Mouse (Mus musculus) frontal cortex, adult (tissue): ENCODE measurements at regions not wholly inside any gene's neighbourhood (a gene's known extent, or its start where the extent isn't known, plus 50 kb on each side); places are given as distances from the start of the nearest gene placed in this dataset.

ENCODE experiments used
- ATAC-seq: cut with Nextera tagmentation; 2 replicates; pipeline ENCODE4 v1.9.2; 2017; ENCODE audit warnings: mild to moderate bottlenecking, moderate library complexity, mixed read lengths; ENCODE audit not compliant: low TSS enrichment

GRCm38 (mm10) chr11:31783506-31784063 lies 88.4 kb upstream of the Cpeb4 start:
- ATAC-seq = peak; percentile 22; the same call in 1 of the 2 replicates

DNA sequence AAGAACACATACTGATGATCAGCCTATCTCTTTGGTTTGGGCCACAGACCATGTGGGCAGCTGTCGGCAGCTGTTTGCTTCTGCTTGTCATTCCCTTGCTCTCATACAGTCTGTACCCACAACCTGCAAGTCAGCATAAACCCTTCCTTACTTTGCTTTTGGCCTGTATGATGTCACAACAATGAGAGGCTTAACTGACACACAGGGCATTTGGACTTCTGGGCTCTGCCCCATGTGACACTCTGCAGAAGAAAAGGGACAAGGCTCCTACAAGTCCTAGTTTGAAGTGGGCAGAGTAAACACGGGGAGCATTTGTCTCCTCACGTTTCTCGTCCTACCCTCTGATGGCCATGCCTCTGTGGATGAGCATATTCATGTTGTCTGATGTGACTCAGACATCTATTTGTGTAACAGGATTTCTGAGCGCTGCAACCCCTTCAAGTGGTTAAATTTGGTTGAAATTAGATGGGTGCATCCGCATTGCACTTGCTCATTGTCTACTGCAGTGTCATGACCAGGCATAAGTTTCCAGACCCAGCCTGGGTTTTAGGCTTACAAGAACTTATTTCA lies 87.6 kb upstream of the Cpeb4 start:
- ATAC-seq = peak; percentile 48; the same call in 1 of the 2 replicates

- ATAC-seq = no peak
These were observed 86.9 kb upstream of the Cpeb4 start for GRCm38 (mm10) chr11:31785160-31785559.

DNA sequence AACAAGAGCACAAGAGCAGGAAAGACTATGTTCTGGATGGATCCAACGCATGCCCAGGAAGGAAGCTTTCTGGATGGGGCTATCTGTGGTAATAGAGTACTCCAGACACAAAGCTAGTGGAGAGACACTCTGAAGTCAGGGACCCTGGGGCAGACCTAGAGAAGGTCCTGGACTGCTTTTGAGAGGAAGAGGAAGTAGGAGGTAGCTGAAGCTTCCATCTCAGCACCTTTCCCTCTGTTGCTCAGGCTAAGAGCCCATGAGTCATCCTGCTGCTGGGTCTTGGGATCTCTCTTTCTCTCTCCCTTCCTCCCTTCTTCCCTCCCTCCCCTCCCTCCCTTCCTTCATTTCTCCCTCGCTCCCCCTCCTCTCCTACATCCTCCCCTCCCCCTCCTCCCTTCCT lies 84.6 kb upstream of the Cpeb4 start:
- no peak; the same call in 1 of the 2 replicates for ATAC-seq

DNA sequence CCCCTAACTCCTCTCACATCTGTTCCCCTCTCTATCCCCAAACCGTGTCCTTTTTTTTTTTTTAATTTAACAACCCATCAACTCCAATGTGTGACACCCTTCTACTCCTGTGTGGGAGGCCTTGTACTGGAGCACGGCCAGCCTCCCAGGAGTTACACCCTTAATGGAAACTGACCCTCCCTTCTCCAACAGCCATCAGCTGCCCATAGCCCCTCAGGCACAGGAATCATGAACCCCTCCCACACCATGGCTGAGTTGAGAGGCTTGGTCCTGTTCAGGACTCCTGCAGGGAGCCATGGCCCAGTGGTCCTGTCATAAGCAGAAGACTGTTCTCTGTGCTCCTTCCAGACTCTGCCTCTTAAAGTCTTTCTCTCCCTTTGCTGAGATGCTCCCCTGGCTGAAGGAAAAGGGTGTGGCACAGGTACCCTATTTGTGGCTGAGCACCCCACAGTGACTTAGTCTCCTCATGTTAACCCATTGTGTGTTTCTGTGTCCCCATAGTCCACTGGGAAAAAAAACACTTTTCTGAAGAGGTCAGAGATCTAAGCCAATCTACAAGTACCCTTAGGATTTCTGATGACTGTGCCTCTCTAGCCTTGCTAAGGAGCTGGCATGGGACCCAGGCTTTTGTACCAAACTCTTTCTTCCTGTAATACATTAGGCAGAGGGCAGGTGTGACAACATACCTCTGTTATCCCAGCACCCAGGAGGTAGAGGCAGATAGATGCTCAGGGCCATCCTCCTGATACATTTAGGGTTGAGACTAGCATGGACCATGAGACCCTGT lies 83.9 kb upstream of the Cpeb4 start:
- ATAC-seq = no peak

DNA sequence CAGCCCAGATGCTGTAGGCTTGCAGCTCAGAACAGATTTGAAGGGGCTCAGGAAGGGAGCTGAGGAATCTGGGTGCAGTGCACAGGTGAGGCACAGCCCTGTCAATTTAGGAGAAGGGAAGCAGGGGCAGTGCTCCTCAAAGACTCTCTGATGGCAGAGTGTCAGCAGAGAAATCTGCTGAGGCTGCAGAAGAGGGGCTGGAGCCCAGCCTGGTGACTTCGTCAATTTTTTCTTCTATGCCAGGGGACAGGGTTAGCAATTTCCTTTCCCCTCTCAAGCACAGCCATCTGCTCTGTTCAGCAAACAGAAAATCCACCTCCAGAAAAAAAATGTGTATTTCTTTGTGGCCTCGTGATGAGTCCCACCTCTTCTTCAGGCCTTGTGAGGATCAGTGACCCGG lies 82.0 kb upstream of the Cpeb4 start:
- ATAC-seq = no peak

DNA sequence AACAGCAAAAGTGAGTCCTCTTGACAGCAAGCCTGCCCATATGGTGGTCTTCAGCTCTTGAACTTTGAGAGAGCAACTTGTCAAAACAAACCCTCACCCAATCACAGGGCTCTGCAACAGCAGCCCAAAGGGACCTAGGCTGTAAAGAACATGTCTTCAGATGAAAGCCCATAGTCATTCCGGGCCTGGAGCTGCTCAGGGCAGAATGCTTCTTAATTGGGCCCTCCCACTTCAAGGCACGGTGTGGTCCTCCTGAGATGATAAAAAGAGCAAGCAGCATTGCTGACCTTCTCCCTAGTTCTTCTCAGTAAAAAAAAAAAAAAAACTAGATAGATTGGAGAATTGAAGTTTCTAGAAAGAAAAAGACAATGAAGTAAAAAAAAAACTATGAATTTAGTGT lies 80.7 kb upstream of the Cpeb4 start:
- no peak for ATAC-seq

GRCm38 (mm10) chr11:31795084-31795483 lies 76.9 kb upstream of the Cpeb4 start:
- no peak for ATAC-seq

DNA sequence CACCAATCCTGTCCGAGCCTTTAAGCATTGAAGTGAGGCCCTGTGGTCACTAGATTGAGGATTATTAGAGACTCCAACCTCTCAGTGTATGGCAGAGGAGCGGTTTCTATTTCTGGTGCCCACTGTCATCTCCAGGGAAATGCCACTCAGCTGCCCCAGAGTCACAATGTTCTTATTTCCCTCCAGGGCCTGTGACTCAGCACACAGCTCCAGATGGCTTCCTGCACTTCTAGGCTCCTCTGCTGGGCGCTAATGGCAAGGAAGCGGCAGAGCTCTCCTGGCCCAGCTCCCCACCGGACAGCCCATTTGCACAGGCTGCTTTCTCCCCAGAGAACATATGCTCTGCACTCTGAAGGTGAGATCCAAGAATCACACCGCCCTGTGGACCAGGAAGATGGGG lies 75.8 kb upstream of the Cpeb4 start:
- ATAC-seq = peak; percentile 69

DNA sequence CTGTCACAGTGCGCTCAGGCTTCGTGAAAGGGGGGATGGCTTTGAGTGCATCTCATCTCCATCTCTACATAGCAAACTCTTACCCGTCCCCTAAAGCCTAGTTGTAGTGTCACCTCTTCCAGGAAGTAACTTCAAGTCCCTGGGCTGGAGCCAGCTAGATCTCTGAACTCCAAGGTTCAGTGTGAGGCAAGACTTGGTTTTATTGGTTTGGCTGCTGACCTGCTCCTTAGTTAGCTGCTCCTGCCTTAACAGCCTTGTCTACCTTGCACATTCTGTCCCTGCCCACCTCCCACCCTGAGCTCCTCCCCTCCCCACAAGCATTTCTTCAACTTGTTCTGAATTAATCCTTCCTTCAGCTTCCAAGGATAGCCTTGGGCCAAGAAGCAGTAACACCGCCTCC lies 70.4 kb upstream of the Cpeb4 start:
- no peak for ATAC-seq

DNA sequence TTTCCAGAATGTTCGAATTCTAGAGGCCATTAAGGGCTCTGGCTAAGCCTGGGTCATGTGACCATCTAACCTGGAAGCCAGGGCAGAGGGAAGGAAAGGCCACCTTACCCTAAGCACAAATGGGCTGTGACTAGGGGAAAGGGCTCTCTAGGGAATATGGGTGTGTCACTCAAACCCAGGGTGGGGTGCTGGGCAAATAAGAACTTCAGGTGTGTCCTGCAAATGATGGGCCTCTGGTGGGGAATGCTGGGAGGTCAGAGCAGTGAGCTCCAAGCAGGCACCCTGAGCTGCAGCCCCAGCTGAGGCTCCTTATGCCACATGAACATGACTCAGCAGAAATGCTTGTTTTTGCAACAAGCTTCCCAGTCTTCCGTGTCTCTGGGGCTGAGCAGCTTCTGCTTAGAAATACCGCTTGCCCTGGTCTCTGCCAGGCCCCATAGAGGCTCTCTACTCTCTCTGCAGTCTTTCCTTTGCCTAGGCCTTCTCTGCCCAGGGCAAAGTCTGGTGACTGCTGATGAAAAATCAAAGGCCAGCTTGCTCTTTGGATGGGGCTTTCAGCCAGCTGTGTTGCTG lies 68.6 kb upstream of the Cpeb4 start:
- peak; percentile 38 for ATAC-seq

DNA sequence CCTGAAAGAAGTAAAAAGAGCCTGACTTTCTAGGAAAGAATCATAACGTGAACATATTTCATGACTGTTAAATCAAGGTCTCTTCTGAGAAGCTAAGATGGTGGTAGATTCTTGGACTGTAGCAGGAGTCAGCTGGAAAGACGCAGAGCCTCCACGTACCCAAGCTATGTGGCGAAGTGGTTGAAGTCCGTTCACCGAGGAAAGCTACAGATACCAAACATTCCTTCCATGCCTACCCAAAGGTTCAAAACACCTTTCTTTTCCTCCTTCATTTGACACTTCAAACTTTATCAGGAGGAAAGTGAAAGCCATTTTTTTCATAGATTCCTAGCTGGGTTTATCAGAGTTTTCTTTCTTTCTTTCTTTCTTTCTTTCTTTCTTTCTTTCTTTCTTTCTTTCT lies 67.5 kb upstream of the Cpeb4 start:
- no peak for ATAC-seq

DNA sequence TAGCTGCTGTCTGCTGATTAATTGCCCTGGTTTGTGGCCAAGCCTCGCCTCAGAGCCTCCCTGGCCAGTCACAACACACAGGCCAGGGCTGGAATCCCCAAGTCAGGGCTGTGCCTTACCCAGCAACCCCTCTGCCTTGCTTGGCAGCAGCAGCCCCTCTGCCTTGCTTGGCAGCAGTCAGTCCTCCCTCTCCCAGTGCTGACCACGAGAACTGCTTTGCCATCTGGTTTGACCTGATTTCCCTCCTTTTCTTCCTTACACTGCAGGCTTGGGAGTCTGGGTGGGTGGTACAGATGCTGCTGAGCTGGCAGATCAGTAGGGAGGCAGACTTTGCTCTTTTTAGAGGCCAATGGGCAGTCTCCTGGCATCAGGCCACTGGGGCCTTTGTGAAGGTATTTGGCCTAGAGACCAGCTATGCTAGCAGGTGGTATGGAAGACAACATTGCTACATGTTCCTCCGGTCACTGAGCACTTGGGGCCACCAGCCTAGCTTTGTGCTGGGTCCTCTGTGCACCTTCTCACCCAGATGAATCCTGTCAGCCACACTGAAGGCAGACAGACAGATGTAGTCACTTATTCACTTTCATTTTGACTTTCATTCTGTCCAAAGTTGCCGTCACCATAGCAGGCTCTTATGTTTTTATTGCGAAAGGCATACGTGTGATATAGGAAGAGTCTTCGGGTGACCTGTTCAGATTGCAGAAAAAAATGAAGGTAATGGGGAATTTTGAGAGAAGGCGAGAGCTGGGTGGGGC lies 64.4 kb upstream of the Cpeb4 start:
- ATAC-seq = peak; percentile 71

- ATAC-seq = no peak
These were observed 63.7 kb upstream of the Cpeb4 start for GRCm38 (mm10) chr11:31808216-31808838.

DNA sequence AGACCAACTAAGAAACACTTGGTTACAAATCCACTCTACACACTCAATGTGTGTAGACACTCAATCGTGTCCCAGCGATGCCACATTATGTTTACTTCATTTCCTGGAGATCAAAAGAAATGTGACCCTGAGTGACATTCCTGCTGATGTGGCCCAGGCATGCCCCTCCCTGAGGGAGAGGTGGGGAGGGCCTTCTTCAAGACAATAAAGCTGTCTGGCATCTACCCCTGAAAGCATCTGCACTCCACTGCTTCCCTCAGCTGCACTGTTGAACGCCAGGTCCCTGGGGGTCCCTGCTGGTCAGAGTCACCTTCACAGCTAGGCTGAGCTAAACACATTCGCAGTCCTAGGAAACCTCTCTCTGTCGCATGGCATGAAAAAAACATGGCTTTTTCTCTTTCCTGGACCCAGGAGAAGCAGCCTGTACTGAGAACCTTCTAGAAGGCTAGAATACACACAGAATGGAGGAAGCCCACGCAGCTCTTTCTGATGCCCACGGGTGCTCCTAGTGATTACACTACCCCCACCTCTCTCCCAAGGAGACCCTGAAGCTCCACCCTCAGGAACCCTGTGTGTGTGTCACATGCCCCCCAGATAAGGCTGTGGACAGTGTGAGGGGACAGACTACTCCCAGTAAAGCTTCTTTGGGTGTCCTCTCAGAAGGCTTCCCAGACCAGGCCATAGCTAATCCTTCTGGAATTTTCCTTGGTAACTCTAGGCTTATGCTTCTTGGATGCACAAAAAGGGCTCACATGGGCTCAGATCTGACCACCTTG lies 61.8 kb upstream of the Cpeb4 start:
- ATAC-seq = no peak

- ATAC-seq = no peak
These were observed 59.8 kb upstream of the Cpeb4 start for GRCm38 (mm10) chr11:31812215-31812614.

DNA sequence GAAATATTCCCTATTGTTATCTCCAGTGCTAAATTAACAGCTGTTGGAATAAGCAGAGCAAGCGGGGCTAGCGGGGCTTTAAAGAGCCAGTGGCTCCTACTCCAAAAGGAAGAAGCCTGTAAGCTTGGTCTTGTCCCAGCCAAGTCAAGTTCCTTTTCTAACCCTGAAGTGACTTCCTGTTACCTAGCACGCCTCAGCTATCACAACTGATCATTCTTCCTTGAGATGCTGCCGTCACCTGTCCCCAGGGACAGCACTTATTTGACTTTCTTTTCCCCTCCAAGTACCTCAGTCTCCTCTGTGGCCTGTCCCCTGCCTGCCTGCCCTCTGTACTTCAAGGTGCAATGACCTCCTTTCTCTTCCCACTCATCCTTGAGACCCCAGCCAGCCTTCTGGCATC lies 57.4 kb upstream of the Cpeb4 start:
- ATAC-seq = no peak

DNA sequence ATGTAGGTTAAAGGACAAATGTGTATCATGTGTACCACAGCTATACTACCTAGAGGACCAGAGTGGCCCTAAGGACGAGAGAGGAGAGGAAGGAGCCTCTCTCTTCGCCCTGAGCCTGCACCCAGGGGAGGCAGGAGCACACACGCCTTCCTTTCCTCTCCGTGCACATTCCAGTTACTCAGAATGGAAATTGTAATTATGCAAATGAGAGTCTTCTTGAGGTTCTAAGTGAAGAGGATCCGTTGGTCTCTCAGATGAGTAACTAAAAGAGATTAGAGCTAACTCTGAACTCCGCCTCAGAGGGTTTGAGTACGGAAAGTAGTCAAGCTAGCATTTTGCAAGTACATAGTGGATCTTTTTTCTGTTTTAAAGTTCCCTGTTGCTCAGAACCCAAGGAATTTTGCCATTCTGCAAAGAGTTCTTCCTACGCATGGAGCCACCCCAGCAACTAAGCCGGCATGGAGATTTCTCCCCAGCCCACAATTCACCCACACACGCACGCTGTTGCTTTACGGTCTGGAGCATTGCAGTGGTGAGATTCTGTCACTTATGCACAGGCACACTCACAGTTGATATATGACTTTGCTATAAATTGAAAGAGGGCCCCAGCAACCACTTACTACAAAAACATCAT lies 56.0 kb upstream of the Cpeb4 start:
- ATAC-seq = peak; percentile 89

DNA sequence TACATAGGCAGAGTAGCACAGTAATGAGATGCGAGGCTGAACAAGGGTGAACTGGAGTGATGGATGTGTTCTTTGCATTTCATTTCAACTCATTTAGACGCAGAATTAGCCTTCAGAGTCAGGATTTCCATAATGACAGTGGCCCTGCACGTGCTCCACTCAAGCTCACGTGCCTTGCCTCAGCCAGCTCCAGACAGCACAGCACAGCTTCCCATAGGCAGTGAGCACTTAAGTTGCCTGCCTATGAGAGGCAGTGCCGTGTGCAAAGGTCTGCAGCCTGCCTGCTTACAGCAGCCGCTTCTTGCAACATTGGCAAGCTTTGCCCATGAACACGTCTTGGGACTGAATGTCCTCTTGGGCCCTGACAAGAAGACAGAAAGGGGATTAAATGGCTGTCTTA lies 54.0 kb upstream of the Cpeb4 start:
- ATAC-seq = no peak

GRCm38 (mm10) chr11:31819964-31820363 lies 52.0 kb upstream of the Cpeb4 start:
- ATAC-seq = no peak
